Mouse (Mus musculus): ENCODE results near the gene C1qb. TPM values are rescaled to one million over a fixed set of nuclear protein-coding genes. Genes with fewer than 3 reads are reported as not detected.

The C1qb gene
- polyA plus RNA-seq, 1 experiment from 2014 or later, result 43.1 TPM

GRCm38 (mm10) chr4:136842802-136843201 lies 43.2 kb downstream of the C1qb start:
- H3K27ac ChIP-seq, result no peak overlapping the region
- H3K9ac ChIP-seq, result no peak overlapping the region
- WGBS, result 77% methylated on average over 10 of the region's 10 CpGs
- no peak overlapping the region for H3K4me3 ChIP-seq
- H3K27me3 ChIP-seq, result peaks cover 61% of the 10 kb centered on the region
- ATAC-seq (replicated peaks; ENCODE audit: insufficient number of reproducible peaks, insufficient read depth, low FRiP score, low read depth), result no peak
- no peaks in the 10 kb centered on the region for H3K4me1 ChIP-seq (replicated peaks)
- H3K4me2 ChIP-seq, result no peak overlapping the region
- H3K9me3 ChIP-seq (replicated peaks), result no peaks in the 10 kb centered on the region
- no peaks in the 10 kb centered on the region for H3K36me3 ChIP-seq

GRCm38 (mm10) chr4:136842033-136842432 lies 44.0 kb downstream of the C1qb start:
- WGBS, result 62% methylated on average over 4 of the region's 4 CpGs
- no peak overlapping the region for H3K4me2 ChIP-seq
- ATAC-seq (replicated peaks; ENCODE audit: insufficient number of reproducible peaks, insufficient read depth, low FRiP score, low read depth), result no peak
- no peaks in the 10 kb centered on the region for H3K36me3 ChIP-seq
- H3K4me1 ChIP-seq (replicated peaks), result no peaks in the 10 kb centered on the region
- H3K27me3 ChIP-seq, result peaks cover 62% of the 10 kb centered on the region
- no peak overlapping the region for H3K27ac ChIP-seq
- H3K9ac ChIP-seq, result no peak overlapping the region
- no peak overlapping the region for H3K4me3 ChIP-seq
- H3K9me3 ChIP-seq (replicated peaks), result no peaks in the 10 kb centered on the region

DNA sequence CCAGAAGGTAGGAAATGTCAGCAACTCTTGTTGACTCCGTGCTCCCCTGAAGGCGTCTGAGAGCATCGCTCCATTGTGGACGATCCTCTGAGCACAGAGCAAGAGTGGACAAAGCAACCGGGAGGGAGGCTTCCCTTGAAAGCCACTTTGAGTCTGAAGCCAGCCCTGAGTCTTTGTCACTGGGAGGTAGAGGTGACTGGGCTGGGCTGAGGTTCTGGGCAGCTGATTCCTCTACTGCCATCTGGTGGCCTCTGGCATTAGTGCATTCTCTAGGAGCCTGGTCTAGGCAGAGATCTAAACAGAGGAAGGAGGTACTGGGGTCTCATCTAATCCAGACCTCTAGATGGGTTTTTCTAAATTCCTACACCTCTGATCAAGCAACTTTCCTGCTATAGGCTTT lies 44.9 kb downstream of the C1qb start:
- no peaks in the 10 kb centered on the region for H3K9me3 ChIP-seq (replicated peaks)
- no peak overlapping the region for H3K27ac ChIP-seq
- peak; percentile 57; the same call in 1 of the 2 replicates for ATAC-seq (replicated peaks; ENCODE audit: insufficient number of reproducible peaks, insufficient read depth, low FRiP score, low read depth)
- peaks cover 66% of the 10 kb centered on the region for H3K27me3 ChIP-seq
- H3K4me2 ChIP-seq, result no peak overlapping the region
- H3K9ac ChIP-seq, result no peak overlapping the region
- H3K4me3 ChIP-seq, result no peak overlapping the region
- 11% methylated on average over 5 of the region's 5 CpGs for WGBS
- H3K4me1 ChIP-seq (replicated peaks), result peaks cover 8% of the 10 kb centered on the region
- no peaks in the 10 kb centered on the region for H3K36me3 ChIP-seq

DNA sequence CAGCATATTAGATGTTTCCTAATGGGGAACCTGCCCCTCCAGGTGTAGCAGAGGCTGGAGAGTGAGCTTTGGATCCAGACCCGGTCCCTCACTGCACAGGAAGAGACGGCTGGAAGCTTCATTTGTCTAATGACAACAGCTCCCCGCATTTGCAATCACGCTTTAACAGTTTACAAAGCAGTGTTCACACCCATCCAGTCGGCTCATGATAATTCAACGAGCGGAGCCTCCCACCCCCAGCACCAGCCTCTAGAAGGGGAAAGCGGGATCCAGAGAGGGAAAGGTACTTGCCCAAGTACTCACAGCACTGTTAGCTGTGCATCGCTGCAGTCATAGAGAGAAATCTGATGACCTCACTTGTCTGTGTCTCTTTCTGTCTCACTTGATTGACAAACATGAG lies 47.5 kb downstream of the C1qb start:
- H3K4me2 ChIP-seq, result no peak overlapping the region
- H3K4me1 ChIP-seq (replicated peaks), result peaks cover 26% of the 10 kb centered on the region
- no peak overlapping the region for H3K4me3 ChIP-seq
- 52% methylated on average over 9 of the region's 9 CpGs for WGBS
- H3K36me3 ChIP-seq, result no peaks in the 10 kb centered on the region
- H3K27ac ChIP-seq, result no peak overlapping the region
- no peak for ATAC-seq (replicated peaks; ENCODE audit: insufficient number of reproducible peaks, insufficient read depth, low FRiP score, low read depth)
- peaks cover 65% of the 10 kb centered on the region for H3K27me3 ChIP-seq
- H3K9me3 ChIP-seq (replicated peaks), result no peaks in the 10 kb centered on the region
- H3K9ac ChIP-seq, result no peak overlapping the region

DNA sequence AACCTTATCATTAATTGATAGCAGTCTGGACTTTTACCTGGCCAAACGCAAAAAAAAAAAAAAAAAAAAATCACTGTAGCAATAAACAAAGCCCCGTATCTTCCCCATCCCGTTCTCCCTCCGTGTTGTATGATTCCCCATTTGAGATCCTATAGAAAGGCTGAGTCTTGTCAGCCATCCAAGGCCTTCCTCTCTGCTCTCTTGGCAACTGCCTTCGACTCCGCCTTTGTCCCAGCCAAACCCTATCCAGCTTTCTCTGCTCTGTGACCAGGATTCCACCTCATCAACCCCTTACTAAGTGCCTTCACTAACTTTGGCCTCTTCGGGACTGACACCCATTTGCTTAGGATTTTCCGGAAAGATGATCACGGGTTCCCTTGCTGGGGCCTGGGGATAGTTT lies 48.0 kb downstream of the C1qb start:
- H3K4me3 ChIP-seq, result no peak overlapping the region
- no peaks in the 10 kb centered on the region for H3K36me3 ChIP-seq
- H3K4me2 ChIP-seq, result no peak overlapping the region
- no peak overlapping the region for H3K27ac ChIP-seq
- no peak overlapping the region for H3K9ac ChIP-seq
- peaks cover 26% of the 10 kb centered on the region for H3K4me1 ChIP-seq (replicated peaks)
- WGBS, result 65% methylated on average over 9 of the region's 9 CpGs
- peaks cover 69% of the 10 kb centered on the region for H3K27me3 ChIP-seq
- no peak for ATAC-seq (replicated peaks; ENCODE audit: insufficient number of reproducible peaks, insufficient read depth, low FRiP score, low read depth)
- H3K9me3 ChIP-seq (replicated peaks), result no peaks in the 10 kb centered on the region

DNA sequence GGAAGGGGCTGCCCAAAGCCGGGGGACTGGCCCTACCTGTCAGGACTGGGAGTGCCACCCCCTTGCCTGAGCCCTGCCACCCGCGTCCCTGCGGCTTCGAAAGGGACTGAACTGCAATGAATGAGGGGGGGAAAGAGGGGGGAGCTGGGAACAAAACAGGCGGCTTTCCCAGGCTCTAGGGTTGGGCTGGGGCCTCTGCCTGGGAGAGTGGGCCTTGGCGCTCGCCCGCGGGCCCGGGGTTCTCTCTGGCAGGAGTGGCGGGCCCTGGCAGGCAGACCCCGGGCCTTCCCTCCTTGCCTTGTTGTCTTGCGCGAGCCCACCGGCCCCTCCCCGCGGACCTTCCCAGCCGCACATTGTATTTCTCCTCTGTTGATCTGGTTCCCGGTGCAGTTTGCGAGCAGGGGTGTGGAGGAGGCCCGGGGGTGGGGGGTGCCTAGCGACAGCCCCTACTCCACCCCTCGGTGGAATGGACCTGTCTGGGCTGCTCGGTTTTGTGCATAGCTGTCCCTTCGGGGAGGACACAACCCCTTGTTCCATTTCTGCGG lies 49.5 kb downstream of the C1qb start:
- peak overlapping the region; percentile 65 for H3K27ac ChIP-seq
- H3K4me1 ChIP-seq (replicated peaks), result peaks cover 26% of the 10 kb centered on the region
- peak overlapping the region; percentile 68 for H3K9ac ChIP-seq
- peaks cover 82% of the 10 kb centered on the region for H3K27me3 ChIP-seq
- H3K4me2 ChIP-seq, result peak overlapping the region; percentile 95
- peak; percentile 11; the same call in 1 of the 2 replicates for ATAC-seq (replicated peaks; ENCODE audit: insufficient number of reproducible peaks, insufficient read depth, low FRiP score, low read depth)
- H3K9me3 ChIP-seq (replicated peaks), result no peaks in the 10 kb centered on the region
- H3K36me3 ChIP-seq, result no peaks in the 10 kb centered on the region
- peak overlapping the region; percentile 64 for H3K4me3 ChIP-seq
- 2% methylated on average over 27 of the region's 27 CpGs for WGBS

DNA sequence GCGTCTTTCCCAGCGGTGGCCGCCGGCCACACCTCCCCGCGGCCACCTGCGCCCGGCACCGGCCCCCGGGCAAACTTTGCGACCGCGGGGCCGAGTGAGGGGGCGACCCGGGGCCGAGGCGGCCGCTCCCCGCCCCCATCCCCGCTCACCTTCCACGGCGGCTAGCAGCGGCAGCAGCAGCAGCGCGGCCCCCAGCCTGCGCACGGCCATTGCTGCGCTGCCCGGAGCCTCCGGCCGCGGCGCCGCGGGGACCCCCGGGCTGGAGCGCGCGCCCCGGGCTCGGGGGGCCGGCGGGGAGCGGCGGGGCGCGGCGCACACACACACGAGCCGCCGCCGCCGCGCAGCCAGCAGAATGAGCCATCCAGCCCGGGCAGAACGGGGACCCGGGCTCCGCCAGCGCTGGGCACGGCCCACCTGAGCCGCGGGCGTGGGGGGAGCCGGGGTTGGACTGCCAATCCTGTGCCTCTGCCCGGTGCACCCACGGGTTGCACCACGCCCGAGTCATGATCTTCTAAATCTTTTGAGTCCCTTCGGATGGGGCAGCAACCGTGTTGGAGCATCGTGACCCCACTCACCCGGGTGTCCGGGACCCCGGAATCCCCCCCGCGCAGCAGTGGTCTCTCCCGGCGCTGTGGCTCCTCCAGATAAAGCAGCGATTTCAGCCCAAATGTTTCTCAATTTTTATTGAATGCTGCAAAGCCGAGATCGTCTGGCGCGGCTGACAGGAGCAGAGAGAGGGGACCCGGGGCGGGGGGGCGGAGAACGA lies 50.2 kb downstream of the C1qb start, which contains the start of gene Ephb2:
Ephb2 (minus strand) TSS at position 368 of the 766 bp plus-strand sequence.
- Histone ChIP-seq H3K9me3 (replicated peaks) (no peaks in the 10 kb centered on the region), H3K4me2 (peak within 1 kb of the TSS; percentile 95), H3K4me1 (replicated peaks) (peaks cover 26% of the 10 kb centered on the region), H3K4me3 (peak within 1 kb of the TSS; percentile 64), H3K27me3 (peaks cover 88% of the 10 kb centered on the region), H3K9ac (peak within 1 kb of the TSS; percentile 68), H3K27ac (peak within 1 kb of the TSS; percentile 65), H3K36me3 (no peaks in the 10 kb centered on the region)
- peak; percentile 70 for ATAC-seq (replicated peaks; ENCODE audit: insufficient number of reproducible peaks, insufficient read depth, low FRiP score, low read depth)
- WGBS, result under 1% methylated on average over 71 of the region's 88 CpGs

- peak overlapping the region; percentile 64 for H3K4me3 ChIP-seq
- H3K9ac ChIP-seq, result peak overlapping the region; percentile 68
- H3K9me3 ChIP-seq (replicated peaks), result no peaks in the 10 kb centered on the region
- under 1% methylated on average over 75 of the region's 76 CpGs for WGBS
- peaks cover 32% of the 10 kb centered on the region for H3K4me1 ChIP-seq (replicated peaks)
- H3K4me2 ChIP-seq, result peak overlapping the region; percentile 95
- H3K27ac ChIP-seq, result no peak overlapping the region
- peaks cover 89% of the 10 kb centered on the region for H3K27me3 ChIP-seq
- H3K36me3 ChIP-seq, result no peaks in the 10 kb centered on the region
- ATAC-seq (replicated peaks; ENCODE audit: insufficient number of reproducible peaks, insufficient read depth, low FRiP score, low read depth), result 0 out of 2 replicates have a peak, but pooled peaks have one; percentile 11
Observed at GRCm38 (mm10) chr4:136834815-136835620, 51.0 kb downstream of the C1qb start.

DNA sequence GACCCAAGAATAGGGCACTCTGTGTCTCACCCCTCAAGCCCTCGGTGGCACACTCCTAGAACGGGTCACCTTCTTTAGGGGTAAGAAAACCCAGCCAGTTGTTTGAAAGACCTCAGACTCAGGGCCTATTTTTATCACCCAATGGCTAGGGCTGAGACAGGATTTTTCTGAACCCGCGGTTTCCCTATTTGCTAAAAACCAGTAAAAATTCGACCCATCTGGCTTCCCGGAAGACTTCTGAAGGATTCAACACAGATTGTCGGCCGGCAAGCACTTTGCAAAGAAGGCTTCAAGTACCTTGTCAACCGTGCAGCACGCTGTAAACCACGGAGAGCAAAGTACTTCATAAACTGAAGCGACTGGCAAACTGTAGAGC lies 51.6 kb downstream of the C1qb start:
- ATAC-seq (replicated peaks; ENCODE audit: insufficient number of reproducible peaks, insufficient read depth, low FRiP score, low read depth), result no peak
- H3K4me3 ChIP-seq, result peak overlapping the region; percentile 64
- peaks cover 38% of the 10 kb centered on the region for H3K4me1 ChIP-seq (replicated peaks)
- H3K27me3 ChIP-seq, result peaks cover 89% of the 10 kb centered on the region
- no peaks in the 10 kb centered on the region for H3K36me3 ChIP-seq
- H3K9ac ChIP-seq, result no peak overlapping the region
- 15% methylated on average over 12 of the region's 12 CpGs for WGBS
- no peak overlapping the region for H3K27ac ChIP-seq
- H3K9me3 ChIP-seq (replicated peaks), result no peaks in the 10 kb centered on the region
- peak overlapping the region; percentile 95 for H3K4me2 ChIP-seq

GRCm38 (mm10) chr4:136833619-136834351 lies 52.2 kb downstream of the C1qb start:
- Histone ChIP-seq H3K4me3 (peak overlapping the region; percentile 64), H3K27ac (no peak overlapping the region), H3K36me3 (no peaks in the 10 kb centered on the region), H3K4me2 (peak overlapping the region; percentile 95), H3K9ac (no peak overlapping the region), H3K27me3 (peaks cover 89% of the 10 kb centered on the region), H3K9me3 (replicated peaks) (no peaks in the 10 kb centered on the region), H3K4me1 (replicated peaks) (peaks cover 45% of the 10 kb centered on the region)
- 69% methylated on average over 21 of the region's 21 CpGs for WGBS
- ATAC-seq (replicated peaks; ENCODE audit: insufficient number of reproducible peaks, insufficient read depth, low FRiP score, low read depth), result no peak

Measured in heart, embryonic 15.5 days (tissue).